Mouse (Mus musculus): ENCODE results near the gene C2cd4b. TPM values are rescaled to one million over a fixed set of nuclear protein-coding genes. Genes with fewer than 3 reads are reported as not detected.
"Not testable (repeated sequence)": the region's sequence is repeated elsewhere in the genome, so short reads cannot be mapped to it uniquely, and the experiment has no call there.

Gene C2cd4b
- polyA plus RNA-seq, 1 experiment from 2014 or later, result 0.85 TPM

GRCm38 (mm10) chr9:67733716-67734115 lies 25.5 kb upstream of the C2cd4b start:
- H3K27ac ChIP-seq (ENCODE audit: low read depth), result no peak overlapping the region
- WGBS, result 95% methylated on average over 15 of the region's 15 CpGs
- no peaks in the 10 kb centered on the region for H3K4me1 ChIP-seq (replicated peaks; ENCODE audit: control insufficient read depth, insufficient read depth, low read length)
- DNase-seq (ENCODE audit: low spot score) (no peak), ATAC-seq (replicated peaks; ENCODE audit: low FRiP score, low TSS enrichment, low read depth) (no peak)
- no peaks in the 10 kb centered on the region for H3K9me3 ChIP-seq (ENCODE audit: control insufficient read depth, low read length)
- no peaks in the 10 kb centered on the region for H3K27me3 ChIP-seq (replicated peaks; ENCODE audit: control insufficient read depth, insufficient read depth, low read length)
- H3K4me3 ChIP-seq (ENCODE audit: low read depth, low read length), result no peak overlapping the region
- H3K4me2 ChIP-seq (ENCODE audit: low read length), result no peak overlapping the region
- no peak overlapping the region for H3K9ac ChIP-seq (ENCODE audit: low read length)
- H3K36me3 ChIP-seq (ENCODE audit: control insufficient read depth, insufficient read depth, low read length), result no peaks in the 10 kb centered on the region

- H3K4me1 ChIP-seq (replicated peaks; ENCODE audit: control insufficient read depth, insufficient read depth, low read length), result no peaks in the 10 kb centered on the region
- DNase-seq (ENCODE audit: low spot score) (no peak), ATAC-seq (replicated peaks; ENCODE audit: low FRiP score, low TSS enrichment, low read depth) (no peak)
- H3K27ac ChIP-seq (ENCODE audit: low read depth), result no peak overlapping the region
- H3K4me2 ChIP-seq (ENCODE audit: low read length), result no peak overlapping the region
- no peaks in the 10 kb centered on the region for H3K27me3 ChIP-seq (replicated peaks; ENCODE audit: control insufficient read depth, insufficient read depth, low read length)
- no peak overlapping the region for H3K4me3 ChIP-seq (ENCODE audit: low read depth, low read length)
- H3K9me3 ChIP-seq (ENCODE audit: control insufficient read depth, low read length), result no peaks in the 10 kb centered on the region
- WGBS, result 52% methylated on average over 11 of the region's 11 CpGs
- H3K36me3 ChIP-seq (ENCODE audit: control insufficient read depth, insufficient read depth, low read length), result no peaks in the 10 kb centered on the region
- H3K9ac ChIP-seq (ENCODE audit: low read length), result no peak overlapping the region
These were observed 23.8 kb upstream of the C2cd4b start for GRCm38 (mm10) chr9:67735426-67735825.

GRCm38 (mm10) chr9:67741256-67741655 lies 18.0 kb upstream of the C2cd4b start:
- Histone ChIP-seq H3K36me3 (ENCODE audit: control insufficient read depth, insufficient read depth, low read length) (no peaks in the 10 kb centered on the region), H3K4me2 (ENCODE audit: low read length) (no peak overlapping the region), H3K9ac (ENCODE audit: low read length) (no peak overlapping the region), H3K27me3 (replicated peaks; ENCODE audit: control insufficient read depth, insufficient read depth, low read length) (no peaks in the 10 kb centered on the region), H3K4me3 (ENCODE audit: low read depth, low read length) (no peak overlapping the region), H3K27ac (ENCODE audit: low read depth) (no peak overlapping the region), H3K9me3 (ENCODE audit: control insufficient read depth, low read length) (no peaks in the 10 kb centered on the region), H3K4me1 (replicated peaks; ENCODE audit: control insufficient read depth, insufficient read depth, low read length) (no peaks in the 10 kb centered on the region)
- DNase-seq (ENCODE audit: low spot score), result no peak
- no peak for ATAC-seq (replicated peaks; ENCODE audit: low FRiP score, low TSS enrichment, low read depth)
- 81% methylated on average over 2 of the region's 2 CpGs for WGBS

- Histone ChIP-seq H3K4me2 (ENCODE audit: low read length) (no peak overlapping the region), H3K4me1 (replicated peaks; ENCODE audit: control insufficient read depth, insufficient read depth, low read length) (no peaks in the 10 kb centered on the region)
- no peak for DNase-seq (ENCODE audit: low spot score)
These were observed 5.6 kb upstream of the C2cd4b start for GRCm38 (mm10) chr9:67753411-67754182.

GRCm38 (mm10) chr9:67754713-67755112 lies 4.5 kb upstream of the C2cd4b start:
- H3K27me3 ChIP-seq (replicated peaks; ENCODE audit: control insufficient read depth, insufficient read depth, low read length), result peaks cover 11% of the 10 kb centered on the region
- no peaks in the 10 kb centered on the region for H3K4me1 ChIP-seq (replicated peaks; ENCODE audit: control insufficient read depth, insufficient read depth, low read length)
- no peak overlapping the region for H3K27ac ChIP-seq (ENCODE audit: low read depth)
- ATAC-seq (replicated peaks; ENCODE audit: low FRiP score, low TSS enrichment, low read depth) (no peak), DNase-seq (ENCODE audit: low spot score) (no peak)
- no peak overlapping the region for H3K9ac ChIP-seq (ENCODE audit: low read length)
- no peak overlapping the region for H3K4me2 ChIP-seq (ENCODE audit: low read length)
- H3K9me3 ChIP-seq (ENCODE audit: control insufficient read depth, low read length), result no peaks in the 10 kb centered on the region
- WGBS, result 65% methylated on average over 3 of the region's 3 CpGs
- H3K4me3 ChIP-seq (ENCODE audit: low read depth, low read length), result no peak overlapping the region
- H3K36me3 ChIP-seq (ENCODE audit: control insufficient read depth, insufficient read depth, low read length), result no peaks in the 10 kb centered on the region

More at GRCm38 (mm10) chr9:67753411-67754182, 5.6 kb upstream of the C2cd4b start:
- Histone ChIP-seq H3K9ac (ENCODE audit: low read length) (no peak overlapping the region), H3K4me3 (ENCODE audit: low read depth, low read length) (no peak overlapping the region), H3K36me3 (ENCODE audit: control insufficient read depth, insufficient read depth, low read length) (no peaks in the 10 kb centered on the region), H3K27me3 (replicated peaks; ENCODE audit: control insufficient read depth, insufficient read depth, low read length) (no peaks in the 10 kb centered on the region), H3K27ac (ENCODE audit: low read depth) (no peak overlapping the region), H3K9me3 (ENCODE audit: control insufficient read depth, low read length) (no peaks in the 10 kb centered on the region)
- 68% methylated on average over 16 of the region's 16 CpGs for WGBS
- ATAC-seq (replicated peaks; ENCODE audit: low FRiP score, low TSS enrichment, low read depth), result no peak

- Histone ChIP-seq H3K27ac (ENCODE audit: low read depth) (no peak overlapping the region), H3K4me1 (replicated peaks; ENCODE audit: control insufficient read depth, insufficient read depth, low read length) (no peaks in the 10 kb centered on the region), H3K9me3 (ENCODE audit: control insufficient read depth, low read length) (no peaks in the 10 kb centered on the region), H3K27me3 (replicated peaks; ENCODE audit: control insufficient read depth, insufficient read depth, low read length) (peaks cover 27% of the 10 kb centered on the region), H3K36me3 (ENCODE audit: control insufficient read depth, insufficient read depth, low read length) (no peaks in the 10 kb centered on the region), H3K9ac (ENCODE audit: low read length) (no peak overlapping the region), H3K4me2 (ENCODE audit: low read length) (peak overlapping the region; percentile 82), H3K4me3 (ENCODE audit: low read depth, low read length) (no peak overlapping the region)
- WGBS, result 5% methylated on average over 9 of the region's 9 CpGs
- DNase-seq (ENCODE audit: low spot score), result peak; percentile 73
- no peak for ATAC-seq (replicated peaks; ENCODE audit: low FRiP score, low TSS enrichment, low read depth)
These were observed 551 bp upstream of the C2cd4b start for GRCm38 (mm10) chr9:67758686-67759085.

GRCm38 (mm10) chr9:67759956-67760764 lies 923 bp downstream of the C2cd4b start:
- under 1% methylated on average over 102 of the region's 114 CpGs for WGBS
- DNase-seq (ENCODE audit: low spot score), result peak; percentile 77
- H3K4me2 ChIP-seq (ENCODE audit: low read length), result peak overlapping the region; percentile 82
- peaks cover 27% of the 10 kb centered on the region for H3K27me3 ChIP-seq (replicated peaks; ENCODE audit: control insufficient read depth, insufficient read depth, low read length)
- H3K4me1 ChIP-seq (replicated peaks; ENCODE audit: control insufficient read depth, insufficient read depth, low read length); H3K36me3 ChIP-seq (ENCODE audit: control insufficient read depth, insufficient read depth, low read length); H3K27ac ChIP-seq (ENCODE audit: low read depth); H3K9me3 ChIP-seq (ENCODE audit: control insufficient read depth, low read length): not testable (repeated sequence)
- peak overlapping the region; percentile 27 for H3K9ac ChIP-seq (ENCODE audit: low read length)
- H3K4me3 ChIP-seq (ENCODE audit: low read depth, low read length), result peak overlapping the region; percentile 59
- ATAC-seq (replicated peaks; ENCODE audit: low FRiP score, low TSS enrichment, low read depth), result peak; percentile 83

GRCm38 (mm10) chr9:67760991-67761390 lies 1.8 kb downstream of the C2cd4b start:
- no peak overlapping the region for H3K27ac ChIP-seq (ENCODE audit: low read depth)
- no peak overlapping the region for H3K9ac ChIP-seq (ENCODE audit: low read length)
- peaks cover 27% of the 10 kb centered on the region for H3K27me3 ChIP-seq (replicated peaks; ENCODE audit: control insufficient read depth, insufficient read depth, low read length)
- H3K4me2 ChIP-seq (ENCODE audit: low read length), result peak overlapping the region; percentile 82
- no peak for DNase-seq (ENCODE audit: low spot score)
- H3K9me3 ChIP-seq (ENCODE audit: control insufficient read depth, low read length), result no peaks in the 10 kb centered on the region
- H3K4me3 ChIP-seq (ENCODE audit: low read depth, low read length), result no peak overlapping the region; the same call in 1 of the 2 replicates
- H3K36me3 ChIP-seq (ENCODE audit: control insufficient read depth, insufficient read depth, low read length), result no peaks in the 10 kb centered on the region
- 67% methylated on average over 6 of the region's 6 CpGs for WGBS
- H3K4me1 ChIP-seq (replicated peaks; ENCODE audit: control insufficient read depth, insufficient read depth, low read length), result no peaks in the 10 kb centered on the region
- no peak for ATAC-seq (replicated peaks; ENCODE audit: low FRiP score, low TSS enrichment, low read depth)
